Mouse (Mus musculus) forebrain, embryonic 13.5 days (tissue): ENCODE data around the gene Foxf1. TPM values are rescaled to one million over a fixed set of nuclear protein-coding genes. Genes with fewer than 3 reads are reported as not detected.

Source experiments
- ATAC-seq: fragments of 200-750 bp; cut with Nextera tagmentation; 2 replicates; pipeline ENCODE4 v1.8.0; 2017
- H3K27ac ChIP-seq: fragments of 300-500 bp; sonication (generic); 2 replicates; pipeline ENCODE4 v1.5.1; 2015; ENCODE audit warnings: inconsistent platforms, mild to moderate bottlenecking, moderate library complexity
- H3K27me3 ChIP-seq: fragments of 300-500 bp; sonication (generic); 2 replicates; pipeline ENCODE4 v1.6.1; 2015; ENCODE audit warnings: mild to moderate bottlenecking, inconsistent platforms
- H3K36me3 ChIP-seq: fragments of 300-500 bp; sonication (generic); 2 replicates; pipeline ENCODE4 v1.6.1; 2015; ENCODE audit warnings: mild to moderate bottlenecking, inconsistent platforms; ENCODE audit not compliant: poor library complexity, severe bottlenecking
- H3K4me1 ChIP-seq: fragments of 300-500 bp; sonication (generic); 2 replicates; pipeline ENCODE4 v1.6.1; 2015; ENCODE audit warnings: inconsistent platforms
- H3K4me2 ChIP-seq: fragments of 300-500 bp; sonication (generic); 2 replicates; pipeline ENCODE4 v1.6.1; 2015; ENCODE audit warnings: inconsistent platforms, mild to moderate bottlenecking, moderate library complexity
- H3K4me3 ChIP-seq: fragments of 300-500 bp; sonication (generic); 2 replicates; pipeline ENCODE4 v1.5.1; 2015; ENCODE audit warnings: mild to moderate bottlenecking, inconsistent platforms
- H3K9ac ChIP-seq: fragments of 300-500 bp; sonication (generic); 2 replicates; pipeline ENCODE4 v1.6.1; 2015; ENCODE audit warnings: mild to moderate bottlenecking, inconsistent platforms
- H3K9me3 ChIP-seq: fragments of 300-500 bp; sonication (generic); replicated peaks from 2 replicates; pipeline ENCODE4 v1.6.1; 2016; ENCODE audit warnings: inconsistent platforms
- WGBS: fragments of 180-500 bp; shearing (Covaris S2); methylation state at CpG from one replicate; pipeline ENCODE4 v1.1.7; 2015; 5-methylcytosine and 5-hydroxymethylcytosine counted together
- polyA plus RNA-seq: library from polyadenylated mRNA; unstranded; fragments of >200 nt; fragmentation: Nextera tagmentation; extraction: Ambion mirVana; gene quantifications from 2 replicates; pipeline ENCODE4 v1.2.1, GENCODE M21; 2015

Foxf1 gene
- polyA plus RNA-seq, 1 experiment from 2014 or later: 0.50 TPM

DNA sequence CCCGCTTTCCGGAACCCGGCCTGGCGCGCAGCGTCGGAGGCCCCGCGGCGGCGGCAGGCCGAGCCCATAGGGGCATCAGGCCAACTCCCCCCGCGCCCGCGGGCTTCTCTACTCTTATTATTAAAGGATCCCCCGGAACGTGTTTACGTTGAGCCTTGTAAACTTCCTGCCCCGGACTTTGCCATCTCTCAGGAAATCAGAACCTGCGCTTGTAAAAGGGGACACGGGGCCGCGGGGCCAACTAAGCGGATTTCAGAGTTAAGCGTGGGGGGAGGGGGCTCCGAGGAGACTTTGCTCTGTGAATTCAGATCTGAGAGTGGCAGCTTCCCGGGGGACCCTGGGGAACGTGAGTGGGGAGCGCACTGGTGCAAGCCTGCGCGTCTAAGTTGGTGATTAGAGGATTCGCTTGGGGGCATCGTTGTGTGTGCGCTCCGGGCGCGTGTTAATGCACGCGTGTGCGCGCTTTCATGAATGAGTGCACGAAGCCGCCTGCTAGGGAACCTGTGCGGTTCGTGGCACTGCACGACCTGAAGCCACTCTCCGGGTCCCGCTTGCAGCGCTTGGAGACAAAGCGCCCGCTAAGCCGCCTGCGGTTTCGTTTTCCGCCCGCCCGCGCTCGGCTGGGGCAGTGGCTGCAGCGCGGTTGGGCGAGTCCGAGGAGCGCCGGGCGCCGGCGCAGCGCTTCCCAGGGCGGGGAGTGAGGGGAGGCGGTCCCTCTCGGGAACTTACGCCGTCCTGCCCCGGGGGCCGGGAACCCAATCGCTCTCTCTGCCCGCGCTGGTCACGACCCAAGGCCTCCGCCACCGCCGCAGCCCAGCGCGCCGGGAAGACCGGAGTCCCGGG lies 872 bp upstream of the Foxf1 start:
- H3K36me3 ChIP-seq: no peaks in the 10 kb centered on the region
- WGBS: under 1% methylated on average over 79 of the region's 89 CpGs
- H3K4me3 ChIP-seq: peak overlapping the region; percentile 41
- ATAC-seq: peak; percentile 27; the same call in 1 of the 2 replicates
- H3K4me2 ChIP-seq: peak overlapping the region; percentile 73
- H3K9me3 ChIP-seq: no peaks in the 10 kb centered on the region
- peaks cover 27% of the 10 kb centered on the region for H3K4me1 ChIP-seq
- no peak overlapping the region for H3K9ac ChIP-seq
- H3K27me3 ChIP-seq: peaks cover 99% of the 10 kb centered on the region
- H3K27ac ChIP-seq: no peak overlapping the region

GRCm38 (mm10) chr8:121083936-121084209 lies 313 bp upstream of the Foxf1 start:
- H3K4me2 ChIP-seq: peak overlapping the region; percentile 73
- H3K36me3 ChIP-seq: no peaks in the 10 kb centered on the region
- 0 out of 2 replicates have a peak overlapping the region, but pooled peaks have one; percentile 45 for H3K9ac ChIP-seq
- ATAC-seq: no peak
- H3K27me3 ChIP-seq: peaks cover 99% of the 10 kb centered on the region
- no peak overlapping the region for H3K27ac ChIP-seq
- 0% methylated on average over 11 of the region's 27 CpGs for WGBS
- H3K9me3 ChIP-seq: no peaks in the 10 kb centered on the region
- peaks cover 27% of the 10 kb centered on the region for H3K4me1 ChIP-seq
- H3K4me3 ChIP-seq: peak overlapping the region; percentile 41

- H3K4me1 ChIP-seq: peaks cover 27% of the 10 kb centered on the region
- H3K27ac ChIP-seq: no peak overlapping the region
- H3K4me2 ChIP-seq: peak overlapping the region; percentile 73
- peaks cover 99% of the 10 kb centered on the region for H3K27me3 ChIP-seq
- H3K4me3 ChIP-seq: peak overlapping the region; percentile 41
- 1% methylated on average over 28 of the region's 30 CpGs for WGBS
- no peaks in the 10 kb centered on the region for H3K9me3 ChIP-seq
- H3K36me3 ChIP-seq: no peaks in the 10 kb centered on the region
- H3K9ac ChIP-seq: no peak overlapping the region
- ATAC-seq: no peak
Measured at GRCm38 (mm10) chr8:121085011-121085410, 825 bp downstream of the Foxf1 start.

DNA sequence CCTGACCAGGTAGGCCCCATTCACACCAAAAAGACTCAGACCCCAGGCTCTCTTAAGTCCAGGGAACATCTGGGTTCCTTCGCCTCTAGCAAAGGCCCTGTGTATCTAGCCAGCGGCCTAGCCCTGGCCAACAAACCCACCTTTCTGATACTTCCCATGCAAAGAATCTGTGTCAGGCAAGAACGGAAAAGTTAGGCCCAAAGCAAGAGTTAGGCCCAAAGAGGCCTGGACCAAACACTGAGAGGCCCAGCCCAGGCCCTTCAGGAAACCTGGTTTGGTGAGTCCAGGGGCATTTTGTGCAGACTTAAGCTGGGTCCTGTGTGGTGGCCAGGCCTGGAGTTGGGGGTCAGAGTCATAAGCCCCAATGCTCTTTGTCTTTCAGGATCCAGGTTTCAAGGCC lies 1.4 kb downstream of the Foxf1 start:
- no peak overlapping the region for H3K9ac ChIP-seq
- H3K4me3 ChIP-seq: no peak overlapping the region
- H3K27me3 ChIP-seq: peaks cover 99% of the 10 kb centered on the region
- peaks cover 27% of the 10 kb centered on the region for H3K4me1 ChIP-seq
- no peaks in the 10 kb centered on the region for H3K36me3 ChIP-seq
- no peak overlapping the region for H3K27ac ChIP-seq
- WGBS: 22% methylated on average over 3 of the region's 3 CpGs
- no peak overlapping the region for H3K4me2 ChIP-seq
- ATAC-seq: no peak
- no peaks in the 10 kb centered on the region for H3K9me3 ChIP-seq

- Histone ChIP-seq H3K27me3 (peaks cover 99% of the 10 kb centered on the region), H3K4me3 (no peak overlapping the region), H3K4me1 (peaks cover 27% of the 10 kb centered on the region), H3K9me3 (no peaks in the 10 kb centered on the region), H3K27ac (no peak overlapping the region), H3K9ac (no peak overlapping the region), H3K4me2 (no peak overlapping the region), H3K36me3 (no peaks in the 10 kb centered on the region)
- 6% methylated on average over 19 of the region's 19 CpGs for WGBS
- ATAC-seq: no peak
Measured at GRCm38 (mm10) chr8:121086004-121086900, 2.1 kb downstream of the Foxf1 start.

- no peak for ATAC-seq
- no peak overlapping the region for H3K4me3 ChIP-seq
- H3K36me3 ChIP-seq: no peaks in the 10 kb centered on the region
- H3K27ac ChIP-seq: no peak overlapping the region
- H3K9ac ChIP-seq: no peak overlapping the region
- WGBS: under 1% methylated on average over 8 of the region's 8 CpGs
- H3K4me1 ChIP-seq: peaks cover 19% of the 10 kb centered on the region
- no peaks in the 10 kb centered on the region for H3K9me3 ChIP-seq
- H3K4me2 ChIP-seq: no peak overlapping the region
- H3K27me3 ChIP-seq: peaks cover 98% of the 10 kb centered on the region
Measured at GRCm38 (mm10) chr8:121088281-121088680, 4.1 kb downstream of the Foxf1 start.

DNA sequence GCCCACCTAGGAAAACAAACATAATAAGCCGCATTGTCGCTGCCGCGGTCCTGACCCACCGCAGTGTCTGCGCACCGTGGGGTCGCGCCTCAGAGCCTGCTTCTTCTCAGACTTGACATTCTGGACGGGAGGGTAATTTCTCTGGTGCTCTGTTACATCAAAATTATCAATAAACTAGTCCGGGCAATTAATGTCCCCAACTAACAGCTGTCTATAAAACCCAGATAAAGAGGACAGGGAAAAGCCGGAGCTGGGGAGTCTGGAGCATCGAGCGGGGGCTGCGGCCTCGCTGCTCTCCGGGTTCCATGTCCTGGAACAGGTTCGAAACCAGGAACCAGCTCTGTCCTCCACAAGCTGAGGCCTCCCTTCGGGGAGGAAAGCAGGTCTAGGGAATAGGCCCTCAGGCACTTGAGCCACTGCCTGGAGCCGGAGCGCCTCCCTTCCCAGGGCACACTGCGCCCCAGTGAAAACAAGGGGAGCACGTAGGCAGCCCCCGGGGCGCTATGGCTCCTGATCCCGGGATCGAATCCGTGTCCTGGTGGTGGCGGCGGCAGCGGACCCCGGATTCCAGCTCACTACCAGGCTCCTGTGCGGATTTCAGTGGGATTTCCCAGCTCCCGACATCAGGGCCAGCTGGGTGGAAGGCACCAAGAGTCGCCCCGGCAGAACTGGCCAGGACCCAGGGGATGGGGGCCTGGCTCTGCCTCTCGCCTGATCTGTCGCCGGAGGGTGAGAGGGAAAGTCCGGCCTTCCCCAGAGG lies 4.9 kb downstream of the Foxf1 start:
- Histone ChIP-seq H3K27me3 (peaks cover 98% of the 10 kb centered on the region), H3K9ac (no peak overlapping the region), H3K27ac (no peak overlapping the region), H3K9me3 (no peaks in the 10 kb centered on the region), H3K4me1 (peaks cover 11% of the 10 kb centered on the region), H3K4me2 (no peak overlapping the region), H3K36me3 (no peaks in the 10 kb centered on the region), H3K4me3 (no peak overlapping the region)
- whole genome bisulfite sequencing: under 1% methylated on average over 40 of the region's 40 CpGs
- no peak for ATAC-seq

DNA sequence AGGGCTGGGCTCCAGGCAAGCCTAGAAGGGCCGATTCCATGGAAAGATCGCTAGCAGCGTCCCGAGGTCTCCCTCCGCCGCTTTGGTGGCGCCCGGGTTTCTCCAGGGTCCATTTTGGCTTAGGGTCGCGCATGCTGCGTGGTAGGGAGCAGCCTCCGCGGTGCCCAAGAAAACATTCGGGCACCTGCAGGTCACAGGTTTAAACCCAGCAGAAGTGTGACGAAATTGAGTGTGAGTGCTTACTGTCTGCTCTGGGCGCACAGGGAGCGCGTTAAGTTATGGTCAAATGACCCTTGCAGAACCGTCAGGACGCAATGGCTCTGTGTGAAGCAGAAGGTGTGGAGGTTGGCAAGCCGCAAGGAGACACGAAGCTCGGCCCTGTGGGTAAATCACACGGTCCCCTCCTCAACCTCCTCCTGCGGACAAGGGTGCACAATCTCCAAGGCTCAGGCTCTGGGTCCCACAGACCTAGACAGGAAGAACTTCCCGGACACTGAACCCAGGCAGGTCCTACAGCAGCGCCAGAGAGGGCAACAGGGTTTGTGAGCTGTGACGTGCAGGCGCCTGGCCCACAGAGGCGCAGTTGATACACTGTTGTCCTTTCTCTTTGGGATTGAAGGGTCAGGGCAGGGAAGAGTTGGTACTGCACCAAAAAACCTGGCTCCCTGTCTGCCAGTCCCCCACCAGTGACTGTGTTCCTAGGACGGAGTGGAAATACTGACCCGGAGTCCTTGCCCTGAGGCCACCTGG lies 5.6 kb downstream of the Foxf1 start:
- Histone ChIP-seq H3K36me3 (no peaks in the 10 kb centered on the region), H3K27me3 (peaks cover 96% of the 10 kb centered on the region), H3K4me1 (peaks cover 4% of the 10 kb centered on the region), H3K27ac (no peak overlapping the region), H3K9ac (no peak overlapping the region), H3K4me3 (no peak overlapping the region), H3K9me3 (no peaks in the 10 kb centered on the region), H3K4me2 (no peak overlapping the region)
- no peak for ATAC-seq
- 2% methylated on average over 32 of the region's 32 CpGs for WGBS

DNA sequence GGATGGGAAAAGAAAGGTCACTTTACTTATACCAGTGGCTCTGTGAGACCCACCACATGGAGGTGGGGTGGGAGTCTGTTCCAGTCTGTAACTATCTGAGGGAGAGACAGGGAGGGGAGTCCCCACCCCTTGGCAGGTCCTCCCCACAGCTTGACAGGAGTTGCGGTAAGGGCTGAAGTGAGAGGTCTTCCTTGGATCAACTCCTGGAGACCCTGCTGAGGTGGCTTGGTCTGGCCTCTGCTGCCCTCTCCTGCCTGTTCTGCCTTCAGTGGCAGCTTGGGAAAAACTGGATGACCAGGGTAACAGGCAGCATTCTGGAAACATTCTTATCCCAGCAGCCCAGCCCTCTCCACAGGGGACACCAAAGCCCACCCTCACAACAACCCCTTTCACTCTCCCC lies 6.5 kb downstream of the Foxf1 start:
- no peak overlapping the region for H3K9ac ChIP-seq
- no peaks in the 10 kb centered on the region for H3K4me1 ChIP-seq
- peaks cover 91% of the 10 kb centered on the region for H3K27me3 ChIP-seq
- 0% methylated on average over 1 of the region's 1 CpGs for WGBS
- H3K4me3 ChIP-seq: no peak overlapping the region
- H3K36me3 ChIP-seq: no peaks in the 10 kb centered on the region
- no peak for ATAC-seq
- no peak overlapping the region for H3K4me2 ChIP-seq
- no peak overlapping the region for H3K27ac ChIP-seq
- no peaks in the 10 kb centered on the region for H3K9me3 ChIP-seq

DNA sequence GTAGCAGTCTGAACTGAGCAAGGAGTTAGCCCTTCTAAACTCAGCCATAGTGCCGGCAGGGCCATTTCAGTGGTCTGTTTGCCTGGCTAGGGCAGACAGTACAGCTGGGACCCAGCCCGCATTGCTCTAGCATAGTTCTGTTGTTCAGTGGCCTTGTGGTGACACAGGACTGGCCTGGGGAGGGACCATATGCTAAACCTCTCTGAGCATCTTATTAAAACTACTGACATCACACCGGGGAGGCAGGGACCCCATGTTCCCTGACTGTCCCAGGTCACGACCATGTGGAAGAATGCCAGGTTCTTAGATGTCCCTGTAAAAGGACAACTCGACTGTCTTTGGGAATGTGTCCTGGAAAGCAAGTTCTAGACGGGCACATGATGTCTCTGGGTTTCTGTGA lies 8.0 kb downstream of the Foxf1 start:
- H3K4me3 ChIP-seq: no peak overlapping the region
- H3K27me3 ChIP-seq: peaks cover 76% of the 10 kb centered on the region
- ATAC-seq: peak; percentile 22; the same call in 1 of the 2 replicates
- H3K36me3 ChIP-seq: peaks cover 8% of the 10 kb centered on the region
- no peak overlapping the region for H3K4me2 ChIP-seq
- no peaks in the 10 kb centered on the region for H3K4me1 ChIP-seq
- 29% methylated on average over 6 of the region's 6 CpGs for WGBS
- no peak overlapping the region for H3K9ac ChIP-seq
- H3K27ac ChIP-seq: no peak overlapping the region
- H3K9me3 ChIP-seq: no peaks in the 10 kb centered on the region

- 3% methylated on average over 16 of the region's 16 CpGs for WGBS
- Histone ChIP-seq H3K4me3 (no peak overlapping the region), H3K4me1 (no peaks in the 10 kb centered on the region), H3K9me3 (no peaks in the 10 kb centered on the region), H3K27ac (no peak overlapping the region), H3K27me3 (peaks cover 71% of the 10 kb centered on the region), H3K36me3 (peaks cover 13% of the 10 kb centered on the region), H3K4me2 (no peak overlapping the region), H3K9ac (no peak overlapping the region)
- peak; percentile 73 for ATAC-seq
Measured at GRCm38 (mm10) chr8:121092627-121093026, 8.4 kb downstream of the Foxf1 start.
